Mouse (Mus musculus) cerebellum, postnatal 36 days (tissue): ENCODE results near the gene Kifc1.
A peak's percentile ranks its signal among the peaks of the same experiment; 100 is the strongest.

Experiments used
- DNase-seq, 2 experiments: peaks; one replicate each; pipeline ENCODE4 v3.0.0; 2021 to 2022; ENCODE audit warnings: mixed read lengths in 2 of 2

Kifc1 gene

GRCm38 (mm10) chr17:33842966-33843795 lies 47.3 kb downstream of the Kifc1 start, which contains the start of gene Cd320:
Gene Cd320 (plus strand): TSS chr17:33843091.
- DNase-seq, result peak; percentile 91 to 93

- DNase-seq, result no peak
Observed at GRCm38 (mm10) chr17:33829561-33829960, 60.9 kb downstream of the Kifc1 start.

- DNase-seq, result peak; percentile 54 to 71
Observed at GRCm38 (mm10) chr17:33828892-33829291, 61.6 kb downstream of the Kifc1 start.

- DNase-seq, result peak; percentile 66 to 81
Observed at GRCm38 (mm10) chr17:33826850-33827249, 63.6 kb downstream of the Kifc1 start.
